In genomic region chr12:79707565-79708422, GRCm38 (mm10) we compare ENCODE assay signal across 10 mouse cellular contexts.
DNase-seq lines count a peak whose midpoint lies in the region; ATAC-seq and TF ChIP-seq lines count a peak whose summit lies in the region.
"Had no signal": no experiment of that assay in that cellular context is flagged by ENCODE, and none has a peak within 500 bp of the region (broad histone marks: within the 10 kb centered on the region; RNA-seq: fewer than 3 reads in every experiment).

No protein-coding gene starts in this region.

- 68% methylated on average over 9 of the region's 9 CpGs for WGBS in heart, embryonic 13.5 days
- 81% methylated on average over 9 of the region's 9 CpGs for WGBS in forebrain, embryonic 14.5 days
- 23% methylated on average over 9 of the region's 9 CpGs for WGBS in limb, embryonic 14.5 days

- H3K36me3 ChIP-seq in heart, embryonic 13.5 days = no peaks in the 10 kb centered on the region
- H3K36me3 ChIP-seq in forebrain, embryonic 14.5 days (ENCODE audit: control insufficient read depth, insufficient read depth, low read length) = no peaks in the 10 kb centered on the region
- H3K36me3 ChIP-seq in limb, embryonic 14.5 days (ENCODE audit: control insufficient read depth, insufficient read depth, low read length) = no peaks in the 10 kb centered on the region

- no peak for DNase-seq in heart, postnatal 14 days
- peak; percentile 70 for DNase-seq in NIH3T3 (ENCODE audit: low read depth)
- DNase-seq in forebrain, embryonic 14.5 days (ENCODE audit: low spot score) = peak; percentile 56
- DNase-seq in limb, embryonic 14.5 days (ENCODE audit: low spot score) = peak; percentile 84
- no peak for DNase-seq in frontal cortex, postnatal 10 days (ENCODE audit: low spot score in 2 of 2)
- DNase-seq in yolk sac, embryonic 10.5 days (ENCODE audit: low spot score) = no peak
- DNase-seq: liver, postnatal 0 days; thymus, postnatal 14 days had no signal

- no peak overlapping the region for H3K4me2 ChIP-seq in heart, embryonic 13.5 days
- no peak overlapping the region for H3K4me2 ChIP-seq in forebrain, embryonic 14.5 days (ENCODE audit: low read length)
- no peak overlapping the region for H3K4me2 ChIP-seq in limb, embryonic 14.5 days (replicated peaks; ENCODE audit: low read depth, low read length, severe bottlenecking)

- H3K9me3 ChIP-seq in heart, embryonic 13.5 days = no peaks in the 10 kb centered on the region
- no peaks in the 10 kb centered on the region for H3K9me3 ChIP-seq in forebrain, embryonic 14.5 days (replicated peaks; ENCODE audit: control insufficient read depth, low read length)
- no peaks in the 10 kb centered on the region for H3K9me3 ChIP-seq in limb, embryonic 14.5 days (ENCODE audit: control insufficient read depth, low read length)

- H3K27me3 ChIP-seq in heart, embryonic 13.5 days (replicated peaks) = no peaks in the 10 kb centered on the region
- no peaks in the 10 kb centered on the region for H3K27me3 ChIP-seq in forebrain, embryonic 14.5 days (replicated peaks; ENCODE audit: control insufficient read depth, insufficient read depth, low read length)
- no peaks in the 10 kb centered on the region for H3K27me3 ChIP-seq in limb, embryonic 14.5 days (ENCODE audit: control insufficient read depth, insufficient read depth, low read length)

- intact Hi-C loops in heart, postnatal 14 days (cut with DNase I) = no loop called here

- H3K4me3 ChIP-seq in heart, embryonic 13.5 days = no peak overlapping the region
- no peak overlapping the region for H3K4me3 ChIP-seq in forebrain, embryonic 14.5 days (ENCODE audit: low read depth, low read length)
- no peak overlapping the region for H3K4me3 ChIP-seq in limb, embryonic 14.5 days (replicated peaks; ENCODE audit: low read length)

- H3K27ac ChIP-seq in heart, embryonic 13.5 days (replicated peaks) = peak overlapping the region; percentile 61
- H3K27ac ChIP-seq in forebrain, embryonic 14.5 days (ENCODE audit: low read depth, low read length) = 0 out of 2 replicates have a peak overlapping the region, but pooled peaks have one; percentile 9
- H3K27ac ChIP-seq in limb, embryonic 14.5 days (replicated peaks; ENCODE audit: low read depth, low read length) = peak overlapping the region; percentile 78

- H3K4me1 ChIP-seq in heart, embryonic 13.5 days = peaks cover 53% of the 10 kb centered on the region
- H3K4me1 ChIP-seq in forebrain, embryonic 14.5 days (ENCODE audit: control insufficient read depth, insufficient read depth, low read length) = peaks cover 29% of the 10 kb centered on the region
- peaks cover 44% of the 10 kb centered on the region for H3K4me1 ChIP-seq in limb, embryonic 14.5 days (ENCODE audit: control insufficient read depth, insufficient read depth, low read length)

- no peak for TF ChIP-seq POLR2A in limb, embryonic 14.5 days (IDR thresholded peaks at IDR 0.05; ENCODE audit: borderline replicate concordance, extremely low read depth, insufficient read depth, insufficient read length)

- H3K9ac ChIP-seq in heart, embryonic 13.5 days = no peak overlapping the region; the same call in 1 of the 2 replicates
- H3K9ac ChIP-seq in forebrain, embryonic 14.5 days (ENCODE audit: low read length) = no peak overlapping the region
- no peak overlapping the region for H3K9ac ChIP-seq in limb, embryonic 14.5 days (ENCODE audit: low read depth, low read length, severe bottlenecking)
- H3K9ac ChIP-seq: liver, postnatal 0 days had no signal

- ATAC-seq in heart, embryonic 13.5 days (ENCODE audit: extremely low read depth, insufficient number of reproducible peaks, low FRiP score, low TSS enrichment) = no peak
- no peak for ATAC-seq in forebrain, embryonic 14.5 days
- ATAC-seq in limb, embryonic 14.5 days (ENCODE audit: low FRiP score, low read depth) = peak; percentile 84
- ATAC-seq in granulocyte monocyte progenitor cell, adult 5-6 weeks (replicated peaks; ENCODE audit: poor library complexity, severe bottlenecking) = no peak
- ATAC-seq: liver, postnatal 0 days had no signal

Comparison
In these comparisons a context has a peak if more than half of its experiments do, and no peak if none do; other contexts are left out.
1. H3K27ac ChIP-seq: peak in every context shown above with its lines; median percentile 78 in limb, embryonic 14.5 days; 61 in heart, embryonic 13.5 days; 9 in forebrain, embryonic 14.5 days.
2. DNase-seq: peak in NIH3T3 (single experiment), forebrain, embryonic 14.5 days (single experiment) and limb, embryonic 14.5 days (single experiment); none in heart, postnatal 14 days (0 of 2), frontal cortex, postnatal 10 days (0 of 2) and yolk sac, embryonic 10.5 days (single experiment).